ENCODE assay signal across 9 mouse cellular contexts in genomic region chr4:129034706-129035660, GRCm38 (mm10). TPM values are rescaled to one million over a fixed set of nuclear protein-coding genes. Genes with fewer than 3 reads are reported as not detected.
DNase-seq lines count a peak whose midpoint lies in the region; ATAC-seq and TF ChIP-seq lines count a peak whose summit lies in the region.
"Had no signal": no experiment of that assay in that cellular context is flagged by ENCODE, and none has a peak within 500 bp of the region (broad histone marks: within the 10 kb centered on the region; RNA-seq: fewer than 3 reads in every experiment).

No protein-coding gene starts in this region.

- H3K4me1 ChIP-seq in heart, postnatal 0 days (ENCODE audit: control insufficient read depth, insufficient read depth), result peaks cover 19% of the 10 kb centered on the region
- H3K4me1 ChIP-seq in spleen, adult 2 months (ENCODE audit: control insufficient read depth, insufficient read depth, insufficient read length), result peaks cover 40% of the 10 kb centered on the region

- no peak overlapping the region for H3K4me3 ChIP-seq in heart, postnatal 0 days (ENCODE audit: low read depth, low read length)
- H3K4me3 ChIP-seq in spleen, adult 2 months (ENCODE audit: extremely low read depth, insufficient read depth, insufficient read length), result no peak overlapping the region
- H3K4me3 ChIP-seq: neural tube, embryonic 13.5 days had no signal

- peak; percentile 45 for DNase-seq in layer of hippocampus, adult 9-11 months
- no peak for DNase-seq in layer of hippocampus, postnatal 14 days (ENCODE audit: low spot score in 2 of 2)
- peak; percentile 52 to 61 for DNase-seq in cerebellum, postnatal 14 days
- no peak for DNase-seq in heart, postnatal 0 days (ENCODE audit: low spot score)
- DNase-seq in lung, adult 18-20 months, result peak; percentile 90 to 92
- peak; percentile 77 to 84 for DNase-seq in spleen, adult 2 months (ENCODE audit: low read depth in 1 of 2, low spot score in 2 of 2)
- no peak for DNase-seq in right cerebral cortex, postnatal 36 days (ENCODE audit: low spot score in 2 of 2)
- DNase-seq in layer of hippocampus, adult 18-20 months (ENCODE audit: low spot score in 2 of 2), result no peak

- no peak for TF ChIP-seq CTCF in heart, postnatal 0 days (IDR thresholded peaks at IDR 0.05; ENCODE audit: low read depth)
- no peak for TF ChIP-seq CTCF in spleen, adult 2 months (IDR thresholded peaks at IDR 0.05; ENCODE audit: extremely low read depth, insufficient read depth, insufficient read length, insufficient replicate concordance)

- ATAC-seq in heart, postnatal 0 days (ENCODE audit: insufficient read depth, low read depth), result no peak

- no peaks in the 10 kb centered on the region for H3K36me3 ChIP-seq in heart, postnatal 0 days (replicated peaks; ENCODE audit: control insufficient read depth, insufficient read depth, low read length)
- no peaks in the 10 kb centered on the region for H3K36me3 ChIP-seq in spleen, adult 2 months (ENCODE audit: control insufficient read depth, insufficient read depth, low read length)
- H3K36me3 ChIP-seq: neural tube, embryonic 13.5 days had no signal

- TF ChIP-seq EP300 in heart, postnatal 0 days (IDR thresholded peaks at IDR 0.05; ENCODE audit: low read depth), result no peak

- H3K9ac ChIP-seq in heart, postnatal 0 days (replicated peaks; ENCODE audit: low read depth, low read length), result no peak overlapping the region
- H3K9ac ChIP-seq: neural tube, embryonic 13.5 days had no signal

- TF ChIP-seq POLR2A in spleen, adult 2 months (IDR thresholded peaks at IDR 0.05; ENCODE audit: low read depth, low read length), result no peak

- no peak overlapping the region for H3K4me2 ChIP-seq in heart, postnatal 0 days (ENCODE audit: low read depth, low read length)
- H3K4me2 ChIP-seq: neural tube, embryonic 13.5 days had no signal

- no peaks in the 10 kb centered on the region for H3K27me3 ChIP-seq in heart, postnatal 0 days (ENCODE audit: control insufficient read depth, insufficient read depth, low read length)
- H3K27me3 ChIP-seq in spleen, adult 2 months (ENCODE audit: control insufficient read depth, insufficient read depth, low read length), result no peaks in the 10 kb centered on the region
- H3K27me3 ChIP-seq: neural tube, embryonic 13.5 days had no signal

- no peaks in the 10 kb centered on the region for H3K9me3 ChIP-seq in heart, postnatal 0 days (replicated peaks; ENCODE audit: control insufficient read depth, low read length)
- H3K9me3 ChIP-seq: neural tube, embryonic 13.5 days had no signal

- WGBS in heart, postnatal 0 days, result 41% methylated on average over 13 of the region's 13 CpGs
- 20% methylated on average over 13 of the region's 13 CpGs for WGBS in spleen, adult 2 months

- peak overlapping the region; percentile 28; the same call in 1 of the 2 replicates for H3K27ac ChIP-seq in heart, postnatal 0 days (ENCODE audit: low read depth)
- peak overlapping the region; percentile 83 for H3K27ac ChIP-seq in spleen, adult 2 months (ENCODE audit: insufficient read depth, low read length)
- H3K27ac ChIP-seq: neural tube, embryonic 13.5 days had no signal

RNA-seq across cellular contexts. Expression of gene Rnf19b, which starts 23.1 kb away (rescaled TPM):
- total RNA-seq in layer of hippocampus, postnatal 14 days (2021), result 10 to 100 TPM; 51.9 to 54.0 TPM
- total RNA-seq in heart, postnatal 0 days (2014; rRNA removed; ENCODE audit: low replicate concordance), result 25.6 and 46.0 TPM in 2 replicates
- polyA plus RNA-seq in heart, postnatal 0 days (2015; fragmentation: Nextera tagmentation; extraction: Ambion mirVana), result 5.8 and 7.2 TPM in 2 replicates
- polyA plus RNA-seq in spleen, adult 2 months (2012; rRNA removed), result 109 and 136 TPM in 2 replicates
- total RNA-seq in layer of hippocampus, adult 18-20 months (2021), result 10 to 100 TPM; 43.5 to 46.4 TPM

RNA-seq across cellular contexts. Expression of gene Ak2, which starts 43.2 kb away (rescaled TPM):
- 10 to 100 TPM; 26.1 to 28.8 TPM for total RNA-seq in layer of hippocampus, postnatal 14 days (2021)
- 46.0 and 58.6 TPM in 2 replicates for total RNA-seq in heart, postnatal 0 days (2014; rRNA removed; ENCODE audit: low replicate concordance)
- polyA plus RNA-seq in heart, postnatal 0 days (2015; fragmentation: Nextera tagmentation; extraction: Ambion mirVana), result 148 and 153 TPM in 2 replicates
- 32.0 and 32.2 TPM in 2 replicates for polyA plus RNA-seq in spleen, adult 2 months (2012; rRNA removed)
- total RNA-seq in layer of hippocampus, adult 18-20 months (2021), result 10 to 100 TPM; 24.9 TPM

Comparison
In these comparisons a context has a peak if more than half of its experiments do, and no peak if none do; other contexts are left out.
1. DNase-seq: peak in layer of hippocampus, adult 9-11 months (single experiment), cerebellum, postnatal 14 days (2 of 2), lung, adult 18-20 months (2 of 2) and spleen, adult 2 months (2 of 2); none in layer of hippocampus, postnatal 14 days (0 of 2), heart, postnatal 0 days (single experiment), right cerebral cortex, postnatal 36 days (0 of 2) and layer of hippocampus, adult 18-20 months (0 of 2).